Mouse (Mus musculus): ENCODE results near the gene Map2k1.

DNA sequence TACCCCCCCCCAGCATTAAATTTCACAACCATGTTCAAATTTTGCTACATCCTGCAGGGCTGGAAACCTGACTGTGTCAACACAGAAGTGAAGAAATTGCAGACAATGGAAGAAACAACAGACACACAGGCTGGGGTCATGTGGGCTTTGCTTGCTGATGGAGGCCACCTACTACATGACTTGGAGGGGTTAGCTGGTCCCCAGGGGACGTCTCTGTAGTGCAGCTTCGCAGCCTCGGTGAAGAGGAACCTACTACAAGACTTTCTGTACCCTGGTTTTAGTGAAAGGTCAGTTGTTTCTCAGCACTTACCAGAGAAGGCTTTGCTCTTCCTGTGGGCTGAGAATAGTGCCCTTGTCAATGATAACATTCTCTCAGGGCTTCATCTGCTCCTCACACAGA lies 17.8 kb upstream of the Map2k1 start:
- no peak for TF ChIP-seq CTCF (IDR thresholded peaks at IDR 0.05; ENCODE audit: extremely low read depth, insufficient read depth, low read length)
- no peak for TF ChIP-seq POLR2A (IDR thresholded peaks at IDR 0.05; ENCODE audit: extremely low read depth, insufficient read depth, low read length)

All from cortical plate, adult 2 months (tissue).